Mouse (Mus musculus): ENCODE measurements around the gene Capns1.
"Not testable (repeated sequence)": the region's sequence is repeated elsewhere in the genome, so short reads cannot be mapped to it uniquely, and the experiment has no call there.

Capns1 gene

GRCm38 (mm10) chr7:30198481-30198971 is at the start of gene Capns1:
Gene Capns1, minus strand, starts transcription at chr7:30198811.
- peak; percentile 90 for DNase-seq (ENCODE audit: low spot score)

GRCm38 (mm10) chr7:30237374-30237773 is 38.8 kb upstream of the Capns1 start:
- not testable (repeated sequence) for DNase-seq (ENCODE audit: low spot score)

- no peak for DNase-seq (ENCODE audit: low spot score)
These were observed 37.0 kb upstream of the Capns1 start, which contains the start of gene Ovol3 for GRCm38 (mm10) chr7:30235625-30236024. Gene Ovol3, minus strand, starts transcription at chr7:30235725.

- DNase-seq (ENCODE audit: low spot score) = no peak
These were observed 36.5 kb upstream of the Capns1 start for GRCm38 (mm10) chr7:30235091-30235490.

GRCm38 (mm10) chr7:30234276-30234858 is 35.8 kb upstream of the Capns1 start:
- no peak for DNase-seq (ENCODE audit: low spot score)

GRCm38 (mm10) chr7:30233387-30233786 is 34.8 kb upstream of the Capns1 start:
- no peak for DNase-seq (ENCODE audit: low spot score)

- DNase-seq (ENCODE audit: low spot score) = peak; percentile 76
These were observed 34.1 kb upstream of the Capns1 start for GRCm38 (mm10) chr7:30232631-30233148.

- DNase-seq (ENCODE audit: low spot score) = peak; percentile 97
These were observed 33.3 kb upstream of the Capns1 start, which contains the start of the genes Polr2i and Tbcb for GRCm38 (mm10) chr7:30231669-30232454. Gene Polr2i, plus strand, starts transcription at chr7:30231948. Gene Tbcb, minus strand, starts transcription at chr7:30232272.

GRCm38 (mm10) chr7:30231328-30231668 is 32.7 kb upstream of the Capns1 start:
- DNase-seq (ENCODE audit: low spot score) = no peak

GRCm38 (mm10) chr7:30224206-30224605 is 25.6 kb upstream of the Capns1 start:
- DNase-seq (ENCODE audit: low spot score) = no peak

GRCm38 (mm10) chr7:30222205-30222604 is 23.6 kb upstream of the Capns1 start:
- DNase-seq (ENCODE audit: low spot score) = no peak

- no peak for DNase-seq (ENCODE audit: low spot score)
These were observed 22.8 kb upstream of the Capns1 start for GRCm38 (mm10) chr7:30221433-30221832.

GRCm38 (mm10) chr7:30220008-30220356 is 21.4 kb upstream of the Capns1 start:
- DNase-seq (ENCODE audit: low spot score) = no peak

- DNase-seq (ENCODE audit: low spot score) = peak; percentile 74
These were observed 20.8 kb upstream of the Capns1 start for GRCm38 (mm10) chr7:30219293-30220007.

- DNase-seq (ENCODE audit: low spot score) = no peak
These were observed 18.7 kb upstream of the Capns1 start for GRCm38 (mm10) chr7:30217277-30217676.

GRCm38 (mm10) chr7:30216723-30217151 is 18.1 kb upstream of the Capns1 start:
- peak; percentile 92 for DNase-seq (ENCODE audit: low spot score)

GRCm38 (mm10) chr7:30215875-30216274 is 17.3 kb upstream of the Capns1 start:
- no peak for DNase-seq (ENCODE audit: low spot score)

- no peak for DNase-seq (ENCODE audit: low spot score)
These were observed 15.3 kb upstream of the Capns1 start for GRCm38 (mm10) chr7:30213881-30214280.

GRCm38 (mm10) chr7:30211025-30211424 is 12.4 kb upstream of the Capns1 start:
- no peak for DNase-seq (ENCODE audit: low spot score)

- DNase-seq (ENCODE audit: low spot score) = not testable (repeated sequence)
These were observed 7.8 kb upstream of the Capns1 start for GRCm38 (mm10) chr7:30206364-30206763.

GRCm38 (mm10) chr7:30205383-30205782 is 6.8 kb upstream of the Capns1 start:
- DNase-seq (ENCODE audit: low spot score) = peak; percentile 82

- no peak for DNase-seq (ENCODE audit: low spot score)
These were observed 5.8 kb upstream of the Capns1 start for GRCm38 (mm10) chr7:30204380-30204779.

Measured in retina, embryonic 14.5 days (tissue).